Mouse (Mus musculus) kidney, postnatal 4 days (tissue): ENCODE measurements at regions not wholly inside any gene's neighbourhood (a gene's known extent, or its start where the extent isn't known, plus 50 kb on each side); places are given as distances from the start of the nearest gene placed in this dataset.

Experiments
- DNase-seq, 2 experiments: peaks; one replicate each; pipeline ENCODE4 v3.0.0; 2021; ENCODE audit warnings: mixed read lengths in 2 of 2

DNA sequence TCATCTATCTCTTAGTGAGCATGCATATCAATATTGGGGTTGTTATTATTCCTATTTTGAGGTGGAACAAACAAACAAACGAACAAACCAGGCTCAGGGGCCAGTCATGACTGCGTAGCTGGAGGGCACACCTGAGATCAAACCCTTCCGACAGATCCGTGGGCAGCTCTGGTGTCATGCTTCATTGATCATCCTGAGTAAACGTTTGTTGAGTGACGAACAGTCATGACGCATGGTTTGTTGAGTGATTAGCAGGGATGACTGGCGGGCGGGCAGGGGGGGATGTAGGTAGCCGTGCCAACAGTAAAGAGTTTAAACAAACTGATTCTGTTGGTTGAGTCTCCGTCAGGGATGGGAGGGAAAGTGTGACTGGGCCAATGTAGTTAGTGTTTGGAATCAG lies 55.8 kb downstream of the Camk2n1 start:
- DNase-seq = no peak

DNA sequence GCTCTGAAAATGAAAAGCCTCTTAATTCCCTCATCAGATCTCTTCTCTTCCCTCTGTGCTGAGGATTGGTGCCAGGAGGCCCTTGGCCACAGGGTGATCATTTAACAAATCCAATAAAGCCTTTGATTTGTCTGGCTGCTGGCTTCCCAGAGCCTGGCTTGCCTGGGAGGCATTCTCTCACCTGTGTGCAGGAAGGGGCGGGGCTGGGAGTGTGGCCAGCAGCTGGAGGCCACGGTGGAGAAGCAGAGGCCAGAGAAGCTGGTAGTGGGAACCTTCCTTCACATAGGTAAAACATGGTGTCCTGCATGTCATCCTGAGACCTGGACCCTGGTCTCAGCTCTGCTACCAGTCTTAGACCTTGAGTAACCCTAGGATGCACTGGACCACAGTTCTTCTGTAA lies 59.8 kb downstream of the Camk2n1 start:
- DNase-seq = peak in 1 of 2 experiments; percentile 41
